Mouse (Mus musculus) myocyte (in vitro differentiated cells): ENCODE measurements at regions not wholly inside any gene's neighbourhood (a gene's known extent, or its start where the extent isn't known, plus 50 kb on each side); places are given as distances from the start of the nearest gene placed in this dataset.
"Not testable (repeated sequence)": the region's sequence is repeated elsewhere in the genome, so short reads cannot be mapped to it uniquely, and the experiment has no call there.

Source experiments
- CEBPB ChIP-seq: IDR thresholded peaks from 2 replicates; pipeline ENCODE4 v1.6.1; 2011; ENCODE audit warnings: mild to moderate bottlenecking, moderate library complexity; ENCODE audit not compliant: poor library complexity, insufficient read depth, severe bottlenecking
- MAX ChIP-seq: IDR thresholded peaks from one replicate; pipeline ENCODE4 v1.6.1; 2011; ENCODE audit warnings: low read depth, mild to moderate bottlenecking, control low read depth
- MYOD1 ChIP-seq, 3 experiments: IDR thresholded peaks; one replicate each; pipeline ENCODE4 v1.6.1; 2011; ENCODE audit warnings: control low read depth in 2 of 3, low read depth in 2 of 3, mild to moderate bottlenecking in 2 of 3, moderate library complexity in 1 of 3; ENCODE audit not compliant: insufficient read length in 2 of 3, control insufficient read depth in 1 of 3
- MYOG ChIP-seq, 3 experiments: IDR thresholded peaks; one replicate each; pipeline ENCODE4 v1.6.1; 2011; ENCODE audit warnings: control low read depth in 2 of 3, low read depth in 2 of 3, mild to moderate bottlenecking in 2 of 3; ENCODE audit not compliant: insufficient read length in 2 of 3, control insufficient read depth in 1 of 3, insufficient read depth in 1 of 3
- POLR2A ChIP-seq: IDR thresholded peaks from one replicate; pipeline ENCODE4 v1.6.1; 2011; ENCODE audit warnings: low read depth, mild to moderate bottlenecking, control low read depth, moderate library complexity; ENCODE audit not compliant: insufficient read length
- POLR2AphosphoS2 ChIP-seq: IDR thresholded peaks from one replicate; pipeline ENCODE4 v1.6.1; 2011; ENCODE audit warnings: low read depth, control low read depth; ENCODE audit not compliant: insufficient read length
- SRF ChIP-seq: IDR thresholded peaks from one replicate; pipeline ENCODE4 v1.6.1; 2011; ENCODE audit warnings: low read depth; ENCODE audit not compliant: control insufficient read depth, insufficient read length
- TCF12 ChIP-seq: IDR thresholded peaks from one replicate; pipeline ENCODE4 v1.6.1; 2011; ENCODE audit warnings: mild to moderate bottlenecking, control low read depth; ENCODE audit not compliant: poor library complexity, insufficient read depth, severe bottlenecking
- USF1 ChIP-seq: IDR thresholded peaks from one replicate; pipeline ENCODE4 v1.6.1; 2011; ENCODE audit warnings: low read depth, mild to moderate bottlenecking, control low read depth, moderate library complexity

DNA sequence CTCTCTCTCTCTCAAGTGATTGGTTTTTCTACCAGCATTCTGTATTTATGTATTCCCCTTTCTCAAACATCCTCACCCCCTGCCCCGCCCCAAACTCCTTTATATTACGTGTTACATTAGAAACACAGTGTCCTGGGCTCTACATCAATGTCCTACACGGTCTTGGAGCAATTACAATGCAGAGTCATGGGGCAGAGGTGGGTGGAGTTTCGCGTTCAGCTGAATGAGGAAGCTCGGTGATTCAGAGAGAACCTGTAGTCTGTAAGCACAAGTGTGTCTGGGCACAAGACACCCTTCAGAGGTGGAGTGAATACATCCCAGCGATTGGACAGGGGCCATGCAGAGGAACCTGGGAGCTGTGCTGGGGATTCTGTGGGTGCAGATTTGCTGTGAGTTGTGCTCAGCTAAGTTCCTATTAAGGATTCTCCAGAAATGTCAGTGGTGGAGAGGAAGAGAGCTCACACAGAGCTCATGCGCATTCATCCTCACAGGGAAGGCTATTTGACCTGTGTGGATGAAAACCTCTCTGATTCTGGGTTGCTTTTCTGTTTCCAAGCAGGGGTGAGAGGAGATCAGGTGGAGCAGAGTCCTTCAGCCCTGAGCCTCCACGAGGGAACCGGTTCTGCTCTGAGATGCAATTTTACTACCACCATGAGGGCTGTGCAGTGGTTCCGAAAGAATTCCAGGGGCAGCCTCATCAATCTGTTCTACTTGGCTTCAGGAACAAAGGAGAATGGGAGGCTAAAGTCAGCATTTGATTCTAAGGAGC is 806.4 kb upstream of the Olfr1507 start:
- not testable (repeated sequence) for TF ChIP-seq MYOG (IDR thresholded peaks at IDR 0.05; ENCODE audit: control insufficient read depth in 1 of 3, insufficient read depth in 1 of 3, insufficient read length in 2 of 3, low read depth in 2 of 3); POLR2A; SRF; TCF12; USF1; MAX; POLR2AphosphoS2; MYOD1 (IDR thresholded peaks at IDR 0.05; ENCODE audit: control insufficient read depth in 1 of 3, insufficient read length in 2 of 3, low read depth in 2 of 3); CEBPB
